Mouse (Mus musculus) embryonic fibroblast, embryonic 13.5 days (primary cell): ENCODE results near the gene Arhgef3. TPM values are rescaled to one million over a fixed set of nuclear protein-coding genes. Genes with fewer than 3 reads are reported as not detected.
"Not testable (repeated sequence)": the region's sequence is repeated elsewhere in the genome, so short reads cannot be mapped to it uniquely, and the experiment has no call there.

Experiments used
- H3K27ac ChIP-seq: 2 replicates; pipeline ENCODE4 v1.5.1; 2012; ENCODE audit warnings: low read length, control low read depth, inconsistent platforms; ENCODE audit not compliant: insufficient read depth
- H3K4me1 ChIP-seq: 2 replicates; pipeline ENCODE4 v1.6.1; 2011; ENCODE audit warnings: low read length; ENCODE audit not compliant: control insufficient read depth, insufficient read depth
- H3K4me3 ChIP-seq: 2 replicates; pipeline ENCODE4 v1.5.1; 2011; ENCODE audit warnings: mild to moderate bottlenecking, control low read depth, low read length; ENCODE audit not compliant: insufficient read depth
- CTCF ChIP-seq: IDR thresholded peaks from 2 replicates; pipeline ENCODE4 v1.5.1; 2011; ENCODE audit warnings: mild to moderate bottlenecking, control low read depth, low read length, moderate library complexity, borderline replicate concordance; ENCODE audit not compliant: insufficient read depth
- POLR2A ChIP-seq: IDR thresholded peaks from 2 replicates; pipeline ENCODE4 v1.6.1; 2011; ENCODE audit warnings: low read depth, mild to moderate bottlenecking, control low read depth, low read length, moderate library complexity
- polyA plus RNA-seq: library from polyadenylated mRNA; stranded (reverse); fragments of >200 nt; gene quantifications from 2 replicates; pipeline ENCODE4 v1.2.4, GENCODE M21; 2011; ENCODE audit warnings: low read depth; ENCODE audit not compliant: missing spikeins, insufficient read length

Arhgef3 gene
- polyA plus RNA-seq, 1 experiment: 2.5 TPM

DNA sequence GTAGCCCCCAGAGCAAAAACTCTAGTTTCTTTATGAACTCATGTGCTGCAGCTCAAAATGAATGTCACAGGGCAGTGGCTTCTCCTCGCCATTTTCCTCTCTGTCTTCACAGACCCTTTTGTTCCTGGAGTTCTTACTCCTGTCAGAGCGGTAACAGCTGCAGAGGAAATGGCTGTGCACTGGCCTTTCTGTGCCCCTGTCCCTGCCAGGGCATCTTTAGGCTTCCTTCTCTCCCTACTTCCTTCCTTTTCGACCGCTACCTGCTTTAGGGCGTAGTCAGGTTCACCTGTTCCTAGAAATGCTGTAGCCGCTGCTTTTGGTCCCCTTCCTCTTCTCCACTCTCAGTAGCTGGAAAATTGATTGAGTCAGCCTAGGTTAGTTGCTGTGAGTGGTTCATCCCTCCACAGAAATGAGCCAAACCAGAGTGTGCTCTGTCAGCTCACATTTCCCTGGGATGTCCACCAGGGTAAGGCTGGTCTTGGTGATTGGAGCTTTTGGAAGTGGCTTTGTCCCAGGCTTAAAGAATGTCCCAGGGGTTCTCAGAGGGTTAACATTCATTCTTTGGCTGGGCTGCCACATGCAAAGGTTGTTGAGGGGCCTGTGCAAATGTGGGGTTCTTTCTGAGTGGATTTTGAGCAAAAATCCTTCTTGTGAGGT, 121.3 kb downstream of the Arhgef3 start:
- Histone ChIP-seq H3K4me3 (no peak overlapping the region), H3K27ac (no peak overlapping the region), H3K4me1 (no peaks in the 10 kb centered on the region)
- no peak for TF ChIP-seq POLR2A
- TF ChIP-seq CTCF: no peak

DNA sequence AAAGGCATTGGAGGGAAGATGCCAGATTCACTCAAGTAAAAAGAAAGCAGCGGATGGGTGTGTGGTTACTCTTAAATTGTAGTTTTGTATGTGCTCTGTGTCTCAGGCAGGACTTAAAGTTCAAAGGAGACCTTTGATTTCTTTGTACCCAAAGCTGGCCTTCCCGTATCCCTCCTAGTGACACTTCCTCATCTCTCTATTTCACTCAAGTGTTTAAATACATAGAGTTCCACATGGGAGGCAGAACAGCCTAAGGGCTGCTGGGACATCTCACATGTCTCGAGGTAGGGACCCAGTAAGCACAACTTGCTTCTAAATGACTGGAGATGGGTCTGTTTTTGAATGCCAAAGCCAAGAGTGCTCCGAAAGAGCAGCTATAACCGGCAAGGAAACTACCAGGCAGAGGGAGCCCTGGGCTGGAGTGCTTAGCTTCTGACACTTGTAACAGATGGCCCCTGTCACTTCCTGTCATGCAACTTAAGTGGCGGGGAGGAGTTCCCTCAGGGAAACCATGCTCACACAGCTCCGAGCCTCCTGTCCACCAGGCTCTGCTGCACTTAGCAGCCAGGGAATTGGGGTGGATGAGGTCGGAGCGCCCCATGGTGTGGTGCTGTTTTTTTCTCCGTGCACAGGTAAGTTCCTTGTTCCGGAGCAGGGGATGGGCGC, 123.0 kb downstream of the Arhgef3 start:
- no peak overlapping the region for H3K27ac ChIP-seq
- H3K4me1 ChIP-seq: no peaks in the 10 kb centered on the region
- H3K4me3 ChIP-seq: no peak overlapping the region
- TF ChIP-seq POLR2A (no peak), CTCF (no peak)

DNA sequence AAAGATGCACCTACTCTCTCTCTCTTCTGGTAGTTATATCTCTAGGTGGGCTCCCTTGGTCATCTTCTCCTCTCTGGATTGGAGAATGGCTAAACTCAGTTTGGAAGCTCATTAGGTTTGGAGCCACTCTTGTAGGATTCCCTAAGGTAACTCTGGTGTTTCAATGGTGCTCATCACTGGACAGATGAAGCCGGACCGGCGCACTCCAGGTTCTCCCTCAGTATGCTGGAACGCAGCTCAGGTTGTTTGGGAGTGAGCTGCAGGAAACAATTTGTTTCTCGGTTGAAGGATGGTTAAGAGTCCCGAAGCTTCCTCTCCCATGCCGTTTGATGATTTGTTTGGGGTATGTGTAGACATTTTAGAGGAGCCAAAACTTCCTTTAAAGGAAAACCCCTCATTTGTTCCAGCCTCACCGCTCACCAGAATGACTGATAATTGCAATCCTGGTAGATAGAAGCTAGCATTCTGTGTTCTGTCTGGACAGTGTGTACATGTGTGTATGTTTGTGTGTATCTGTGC, 124.0 kb downstream of the Arhgef3 start:
- no peaks in the 10 kb centered on the region for H3K4me1 ChIP-seq
- H3K4me3 ChIP-seq: no peak overlapping the region
- TF ChIP-seq POLR2A: no peak
- TF ChIP-seq CTCF: no peak
- H3K27ac ChIP-seq: no peak overlapping the region

DNA sequence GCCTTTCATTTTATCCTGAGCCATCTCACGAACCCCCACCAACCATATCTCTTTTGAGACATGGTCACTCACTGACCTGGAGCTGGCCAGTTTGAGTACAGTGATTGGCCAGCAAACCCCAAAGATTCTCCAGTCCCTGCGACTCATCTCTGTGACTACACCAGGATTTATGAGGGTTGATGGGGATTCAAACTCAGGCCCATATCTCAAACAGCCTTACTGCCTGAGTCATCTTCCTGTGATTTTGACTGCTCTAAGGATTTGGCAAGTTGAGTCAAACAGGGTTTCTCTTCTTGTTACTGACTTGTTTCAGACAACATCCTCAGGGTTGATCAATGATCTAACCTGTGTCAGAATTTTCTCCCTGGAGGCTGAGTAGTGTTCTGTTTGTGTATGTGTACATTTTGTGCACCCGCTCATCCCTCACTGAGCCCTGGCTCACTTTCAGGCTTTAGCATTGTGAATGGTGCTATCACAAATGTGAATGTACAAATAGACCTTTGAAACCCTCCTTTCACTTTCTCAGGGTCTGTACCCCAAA, 124.9 kb downstream of the Arhgef3 start:
- H3K4me1 ChIP-seq: no peaks in the 10 kb centered on the region
- no peak overlapping the region for H3K27ac ChIP-seq
- TF ChIP-seq POLR2A: no peak
- TF ChIP-seq CTCF: no peak
- no peak overlapping the region for H3K4me3 ChIP-seq

DNA sequence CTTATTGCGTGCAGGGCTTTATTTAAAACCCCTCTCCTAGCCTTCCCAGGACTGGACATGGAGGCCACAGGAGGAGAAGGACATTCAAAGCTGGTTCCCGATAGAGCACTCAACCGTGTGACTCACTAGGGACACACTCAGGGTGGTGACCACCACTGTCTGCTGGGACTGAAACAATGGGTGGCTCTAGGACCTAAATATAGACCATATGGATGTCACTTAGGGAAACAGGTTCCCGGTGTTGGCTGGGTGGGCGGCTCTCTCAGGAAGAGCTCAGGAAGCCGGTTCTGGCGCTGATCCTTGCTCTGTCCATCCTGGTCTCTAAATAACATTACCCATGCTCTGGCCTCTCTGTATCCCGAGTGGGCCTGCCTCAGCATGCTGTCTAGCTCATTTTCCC, 127.6 kb downstream of the Arhgef3 start:
- no peak overlapping the region for H3K27ac ChIP-seq
- TF ChIP-seq POLR2A (no peak), CTCF (no peak)
- H3K4me3 ChIP-seq: no peak overlapping the region
- H3K4me1 ChIP-seq: no peaks in the 10 kb centered on the region

DNA sequence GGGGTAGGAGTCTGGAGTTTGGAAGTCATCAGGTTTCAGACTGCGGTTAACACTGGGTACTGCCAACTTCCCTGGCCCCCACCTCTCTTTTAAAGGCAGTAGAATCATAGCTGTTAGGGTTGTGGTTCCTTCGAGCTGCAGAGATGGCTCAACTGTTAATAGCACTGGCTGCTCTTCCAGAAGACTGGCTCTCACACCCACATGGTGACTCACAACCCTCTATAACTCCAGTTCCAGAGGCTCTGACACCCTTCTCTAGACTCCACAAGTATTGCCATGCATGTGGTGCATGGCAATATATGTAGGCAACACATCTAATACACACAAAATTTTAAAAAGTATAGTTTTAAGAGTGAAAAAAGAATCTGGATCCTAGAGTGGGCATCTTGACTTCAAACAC, 128.1 kb downstream of the Arhgef3 start:
- no peak for TF ChIP-seq CTCF
- no peak for TF ChIP-seq POLR2A
- no peak overlapping the region for H3K4me3 ChIP-seq
- H3K4me1 ChIP-seq: no peaks in the 10 kb centered on the region
- H3K27ac ChIP-seq: no peak overlapping the region

DNA sequence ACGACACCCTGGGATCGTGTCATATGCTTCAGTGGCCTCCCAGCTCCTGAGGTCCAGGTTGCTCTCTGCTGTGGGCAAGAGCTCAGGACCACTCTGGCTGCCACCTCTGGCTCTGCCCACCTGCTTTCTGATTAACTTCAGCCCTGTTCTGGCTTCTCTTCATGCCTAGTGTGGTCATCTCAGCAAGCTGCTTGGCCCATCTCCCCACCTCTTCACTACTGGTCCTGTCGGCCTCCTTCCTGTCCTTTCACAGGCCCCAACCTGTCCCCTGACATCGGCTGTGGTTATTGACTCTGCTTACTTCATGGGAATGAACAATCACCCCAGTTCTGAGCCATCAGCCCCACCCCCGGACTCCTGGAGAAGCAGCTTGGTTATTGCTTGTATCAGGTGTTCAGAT, 128.9 kb downstream of the Arhgef3 start:
- Histone ChIP-seq H3K4me3 (no peak overlapping the region), H3K4me1 (no peaks in the 10 kb centered on the region), H3K27ac (no peak overlapping the region)
- TF ChIP-seq CTCF (no peak), POLR2A (no peak)

DNA sequence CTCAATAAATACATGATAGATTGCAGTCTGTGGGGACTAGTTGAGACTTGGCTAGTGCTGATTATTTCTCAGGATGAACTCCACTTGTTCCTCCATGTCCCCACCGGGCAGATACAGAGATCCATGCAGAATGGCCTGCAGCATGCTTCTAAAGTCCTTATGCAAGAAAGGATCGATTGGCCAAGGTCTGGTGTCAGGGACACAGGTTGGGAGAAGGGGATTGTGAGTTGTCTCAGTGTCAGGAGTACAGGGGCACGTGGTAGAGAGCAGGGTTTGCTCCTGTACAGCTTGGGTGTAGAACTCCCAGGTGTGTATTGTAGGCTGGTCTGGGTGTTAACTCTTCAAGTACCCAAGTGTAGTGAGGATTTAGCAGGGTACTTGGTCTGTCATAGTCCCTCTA, 130.2 kb downstream of the Arhgef3 start:
- no peak for TF ChIP-seq POLR2A
- no peak for TF ChIP-seq CTCF

DNA sequence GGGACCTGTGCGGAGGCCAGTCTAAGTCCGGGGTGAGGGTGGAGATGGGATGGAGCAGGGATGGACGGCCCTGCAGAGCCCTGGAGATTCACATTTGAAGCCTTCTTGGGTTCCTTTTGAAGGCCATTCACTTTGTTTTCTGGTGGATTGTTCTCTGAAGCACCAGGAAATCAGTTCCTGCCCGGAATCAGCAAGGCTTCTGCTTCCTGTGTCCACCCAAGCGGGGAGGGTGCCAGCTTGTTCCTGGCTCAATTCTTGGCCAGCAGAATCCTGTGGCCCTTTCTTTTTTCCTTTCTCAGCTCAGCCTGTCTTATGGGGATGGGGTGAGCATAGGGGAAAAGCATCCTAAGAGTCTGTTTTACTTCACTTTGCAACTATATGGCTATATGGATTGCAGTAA, 131.7 kb downstream of the Arhgef3 start:
- Histone ChIP-seq H3K4me3 (no peak overlapping the region), H3K27ac (no peak overlapping the region), H3K4me1 (0 out of 2 replicates have a peak, but pooled peaks cover 2% of the 10 kb centered on the region)
- TF ChIP-seq CTCF (no peak), POLR2A (no peak)

More for the DNA sequence above, 130.2 kb downstream of the Arhgef3 start:
- Histone ChIP-seq H3K4me1 (0 out of 2 replicates have a peak, but pooled peaks cover 2% of the 10 kb centered on the region), H3K4me3 (no peak overlapping the region), H3K27ac (no peak overlapping the region)

DNA sequence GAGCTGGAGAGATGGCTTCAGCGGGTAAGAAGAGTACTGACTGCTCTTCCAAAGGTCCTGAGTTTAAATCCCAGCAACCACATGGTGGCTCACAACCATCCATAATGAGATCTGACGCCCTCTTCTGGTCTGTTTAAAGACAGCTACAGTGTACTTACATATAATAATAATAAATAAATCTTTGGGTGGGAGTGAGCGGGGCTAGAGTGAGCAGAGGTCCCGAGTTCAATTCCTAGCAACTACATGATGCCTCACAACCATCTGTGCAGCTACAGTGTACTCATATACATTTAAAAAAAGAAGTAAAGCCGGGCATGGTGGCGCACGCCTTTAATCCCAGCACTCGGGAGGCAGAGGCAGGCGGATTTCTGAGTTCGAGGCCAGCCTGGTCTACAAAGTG, 132.2 kb downstream of the Arhgef3 start:
- not testable (repeated sequence) for H3K4me1 ChIP-seq, H3K4me3 ChIP-seq

More for the DNA sequence above, 132.2 kb downstream of the Arhgef3 start:
- H3K27ac ChIP-seq: not testable (repeated sequence)
